Mouse (Mus musculus) hindbrain, postnatal 0 days (tissue): Measurements from ENCODE around the gene Pex5l. TPM values are rescaled to one million over a fixed set of nuclear protein-coding genes. Genes with fewer than 3 reads are reported as not detected.

ENCODE experiments used
- ATAC-seq: fragments of 200-750 bp; cut with Nextera tagmentation; 2 replicates; pipeline ENCODE4 v1.8.0; 2017; ENCODE audit warnings: mild to moderate bottlenecking, moderate TSS enrichment, moderate library complexity
- DNase-seq: peaks from one replicate; pipeline ENCODE4 v3.0.0-alpha.2; 2015; ENCODE audit warnings: low spot score
- H3K27ac ChIP-seq: fragments of 300-500 bp; sonication (generic); 2 replicates; pipeline ENCODE4 v1.5.1; 2014; ENCODE audit warnings: mild to moderate bottlenecking
- H3K27me3 ChIP-seq: fragments of 300-500 bp; sonication (generic); 2 replicates; pipeline ENCODE4 v1.6.1; 2014; ENCODE audit warnings: low read length, mixed read lengths; ENCODE audit not compliant: insufficient read depth
- H3K36me3 ChIP-seq: fragments of 300-500 bp; sonication (generic); 2 replicates; pipeline ENCODE4 v1.6.1; 2014; ENCODE audit warnings: low read length, mixed read lengths; ENCODE audit not compliant: insufficient read depth
- H3K4me1 ChIP-seq: fragments of 300-500 bp; sonication (generic); 2 replicates; pipeline ENCODE4 v1.6.1; 2014; ENCODE audit warnings: antibody characterized with exemption, low read length, mixed read lengths; ENCODE audit not compliant: insufficient read depth
- H3K4me2 ChIP-seq: fragments of 300-500 bp; sonication (generic); 2 replicates; pipeline ENCODE4 v1.6.1; 2014; ENCODE audit warnings: low read depth, mild to moderate bottlenecking, low read length, moderate library complexity, mixed read lengths
- H3K4me3 ChIP-seq: fragments of 300-500 bp; sonication (generic); 2 replicates; pipeline ENCODE4 v1.5.1; 2014; ENCODE audit warnings: low read length
- H3K9ac ChIP-seq: fragments of 300-500 bp; sonication (generic); replicated peaks from 2 replicates; pipeline ENCODE4 v1.6.1; 2014; ENCODE audit warnings: mild to moderate bottlenecking, low read length, moderate library complexity, mixed read lengths
- H3K9me3 ChIP-seq: fragments of 300-500 bp; sonication (generic); 2 replicates; pipeline ENCODE4 v1.6.1; 2016; ENCODE audit warnings: low read length, mixed read lengths
- CTCF ChIP-seq: IDR thresholded peaks from 2 replicates; pipeline ENCODE4 v1.5.1; 2016; ENCODE audit warnings: antibody characterized with exemption, control low read depth, low read depth
- WGBS: fragments of 180-500 bp; shearing (Covaris S2); extraction: QIAGEN DNeasy Blood & Tissue Kit; methylation state at CpG from one replicate; pipeline ENCODE4 v1.1.7; 2014; 5-methylcytosine and 5-hydroxymethylcytosine counted together
- polyA plus RNA-seq: library from polyadenylated mRNA; unstranded; fragments of >200 nt; fragmentation: Nextera tagmentation; extraction: Ambion mirVana; gene quantifications from 2 replicates; pipeline ENCODE4 v1.2.1, GENCODE M21; 2015
- total RNA-seq: library from RNA; depleted of rRNA; stranded (reverse); fragments of >200 nt; gene quantifications from 2 replicates; pipeline ENCODE4 v1.2.3, GENCODE M21; 2014

The Pex5l gene
- total and polyA plus RNA-seq, 2 experiments from 2014 or later: 5.5 to 28.8 TPM

DNA sequence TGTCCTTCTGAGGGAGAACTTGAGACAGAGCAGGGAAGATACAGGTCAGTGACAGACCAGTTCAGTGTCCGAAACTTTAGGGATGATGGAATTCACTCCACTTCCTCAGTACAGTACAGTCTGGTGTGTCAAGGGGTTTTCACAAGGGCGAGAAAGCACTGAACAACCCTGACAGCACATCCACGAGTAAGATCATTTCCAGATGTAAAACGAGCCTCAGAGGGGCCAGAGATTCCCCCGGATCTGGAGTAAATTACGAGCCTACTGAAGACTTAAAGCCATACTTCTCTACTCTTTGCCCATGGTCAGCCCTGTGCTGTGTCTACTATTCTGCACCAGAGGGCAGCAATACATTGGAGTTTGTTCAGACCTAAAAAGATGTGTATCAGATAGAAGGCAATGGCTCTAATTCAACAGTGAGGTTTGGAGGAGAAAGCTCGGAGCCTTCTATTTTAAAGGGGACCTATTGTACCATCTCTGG is 232.9 kb downstream of the Pex5l start:
- no peaks in the 10 kb centered on the region for H3K9me3 ChIP-seq
- peak; percentile 79 for TF ChIP-seq CTCF
- 70% methylated on average over 7 of the region's 7 CpGs for WGBS
- no peak overlapping the region for H3K27ac ChIP-seq
- H3K4me2 ChIP-seq: no peak overlapping the region
- no peaks in the 10 kb centered on the region for H3K4me1 ChIP-seq
- DNase-seq (peak; percentile 76), ATAC-seq (peak; percentile 87)
- no peak overlapping the region for H3K4me3 ChIP-seq
- H3K27me3 ChIP-seq: no peaks in the 10 kb centered on the region
- peaks cover 7% of the 10 kb centered on the region; the same call in 1 of the 2 replicates for H3K36me3 ChIP-seq
- H3K9ac ChIP-seq: no peak overlapping the region

DNA sequence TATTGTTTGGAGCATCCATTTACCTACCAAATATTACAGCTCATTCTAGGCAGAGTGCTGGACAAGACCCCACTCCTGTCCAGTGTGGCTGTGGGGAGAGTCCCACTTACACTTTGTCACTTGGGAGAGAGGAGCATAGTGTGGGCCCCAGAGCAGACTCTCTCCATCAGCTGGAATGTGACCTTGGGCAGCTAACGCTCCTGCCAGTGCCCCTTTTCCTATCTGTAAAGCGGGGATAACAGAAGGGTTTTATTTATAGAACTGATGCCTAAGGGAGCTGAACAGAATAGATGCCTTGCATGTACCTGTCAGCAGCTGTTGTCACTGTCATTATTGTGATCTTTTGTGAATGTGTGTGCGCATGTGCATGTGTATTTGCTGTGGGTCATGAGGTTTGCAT is 234.6 kb downstream of the Pex5l start:
- no peak overlapping the region for H3K9ac ChIP-seq
- H3K4me2 ChIP-seq: no peak overlapping the region
- 81% methylated on average over 3 of the region's 3 CpGs for WGBS
- H3K36me3 ChIP-seq: peaks cover 7% of the 10 kb centered on the region; the same call in 1 of the 2 replicates
- ATAC-seq (no peak), DNase-seq (no peak)
- no peaks in the 10 kb centered on the region for H3K9me3 ChIP-seq
- H3K27me3 ChIP-seq: no peaks in the 10 kb centered on the region
- no peak for TF ChIP-seq CTCF
- no peak overlapping the region for H3K4me3 ChIP-seq
- H3K27ac ChIP-seq: no peak overlapping the region
- no peaks in the 10 kb centered on the region for H3K4me1 ChIP-seq

DNA sequence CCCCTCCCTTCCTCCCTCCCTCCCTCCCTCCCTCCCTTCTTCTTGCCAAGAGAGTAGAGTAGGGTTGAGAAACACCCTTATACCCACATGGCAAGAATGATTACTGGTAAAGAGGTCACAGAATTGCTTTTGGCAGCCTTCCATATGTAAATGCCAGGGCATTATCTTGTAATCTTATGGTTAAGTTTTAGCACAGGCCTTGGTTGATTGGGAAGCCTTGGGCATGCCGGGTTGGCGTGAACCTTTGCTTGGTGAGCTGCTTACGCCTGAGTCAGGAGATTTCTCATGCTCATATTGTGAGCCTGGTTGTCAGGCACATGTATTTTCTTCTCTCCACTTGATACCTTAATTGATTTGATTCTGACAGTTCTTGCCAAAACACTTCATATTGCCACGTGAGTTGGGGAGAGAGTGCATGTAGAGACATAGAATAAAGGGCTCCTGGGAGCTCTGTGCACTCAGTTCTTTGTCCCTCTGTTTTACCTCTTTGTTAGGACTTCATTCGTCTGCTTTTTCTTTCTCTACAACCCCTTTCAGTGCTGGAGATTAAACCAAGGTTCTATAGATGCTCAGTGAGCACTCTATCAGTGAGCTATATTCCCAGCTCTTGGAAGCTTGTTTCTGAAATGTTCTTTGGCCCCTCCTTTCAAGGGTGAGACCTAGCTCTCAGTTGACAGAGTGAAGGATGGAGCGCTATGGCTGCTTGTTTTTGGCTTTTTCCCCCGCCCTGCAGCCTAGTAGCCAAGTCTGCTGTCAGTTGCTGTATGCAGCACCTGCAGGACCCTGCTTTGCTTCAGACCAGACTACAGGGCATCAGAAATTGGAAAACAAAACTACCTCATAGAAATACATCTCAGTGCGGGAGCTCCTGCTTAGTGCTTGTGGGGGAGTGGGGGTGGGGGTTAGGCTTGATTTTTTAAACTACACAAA is 236.9 kb downstream of the Pex5l start:
- H3K4me1 ChIP-seq: no peaks in the 10 kb centered on the region
- WGBS: 62% methylated on average over 8 of the region's 8 CpGs
- TF ChIP-seq CTCF: no peak
- DNase-seq: no peak
- ATAC-seq: no peak
- H3K36me3 ChIP-seq: peaks cover 3% of the 10 kb centered on the region; the same call in 1 of the 2 replicates
- H3K9ac ChIP-seq: no peak overlapping the region
- no peak overlapping the region for H3K4me3 ChIP-seq
- no peak overlapping the region for H3K27ac ChIP-seq
- H3K27me3 ChIP-seq: no peaks in the 10 kb centered on the region
- no peaks in the 10 kb centered on the region for H3K9me3 ChIP-seq
- H3K4me2 ChIP-seq: no peak overlapping the region

DNA sequence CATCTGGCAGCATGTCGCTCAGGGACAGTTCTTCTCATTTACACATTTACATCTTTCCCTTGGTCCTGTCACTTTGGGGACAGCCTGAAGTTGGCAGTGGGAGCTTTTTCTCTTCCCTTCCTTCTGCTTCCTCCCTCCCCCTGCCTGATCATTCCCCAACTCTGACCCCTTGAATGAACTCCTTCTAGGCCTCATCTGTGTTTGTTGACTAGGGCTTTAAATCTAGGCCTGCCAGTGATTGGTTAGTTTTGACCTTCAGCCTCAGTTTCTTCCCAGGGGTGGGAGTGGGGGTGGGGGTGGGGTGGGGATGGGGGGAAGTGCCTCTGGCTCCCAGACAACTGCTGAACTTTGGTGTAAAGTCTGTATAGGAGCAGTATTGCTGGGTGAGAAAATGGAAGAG is 238.4 kb downstream of the Pex5l start:
- ATAC-seq (no peak), DNase-seq (no peak)
- Histone ChIP-seq H3K27ac (no peak overlapping the region), H3K9me3 (no peaks in the 10 kb centered on the region), H3K4me3 (no peak overlapping the region), H3K27me3 (no peaks in the 10 kb centered on the region), H3K9ac (no peak overlapping the region), H3K4me2 (no peak overlapping the region), H3K4me1 (no peaks in the 10 kb centered on the region), H3K36me3 (peaks cover 3% of the 10 kb centered on the region; the same call in 1 of the 2 replicates)
- WGBS: 85% methylated on average over 1 of the region's 1 CpGs
- no peak for TF ChIP-seq CTCF

DNA sequence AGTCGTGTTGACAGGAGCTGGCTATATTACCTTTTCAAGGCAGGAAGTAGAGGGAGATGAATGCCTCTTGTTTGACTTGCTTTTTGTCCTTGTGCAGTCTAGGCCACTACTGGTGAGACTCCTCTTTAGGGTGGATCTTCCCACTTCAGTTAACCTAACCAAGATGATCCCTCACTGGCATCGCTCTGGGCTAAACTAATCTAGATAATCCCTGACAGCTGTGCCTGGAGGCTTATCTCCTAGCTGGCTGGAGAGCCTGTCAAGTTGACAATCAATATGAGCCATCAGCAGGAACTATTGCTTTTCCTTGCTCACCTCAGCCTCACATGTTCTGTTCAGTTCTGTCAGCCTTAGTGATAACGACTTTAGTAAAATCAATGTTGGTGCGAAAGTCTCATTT is 239.6 kb downstream of the Pex5l start:
- Histone ChIP-seq H3K9ac (no peak overlapping the region), H3K27ac (no peak overlapping the region), H3K4me3 (no peak overlapping the region), H3K9me3 (no peaks in the 10 kb centered on the region), H3K4me2 (no peak overlapping the region), H3K4me1 (no peaks in the 10 kb centered on the region), H3K36me3 (peaks cover 3% of the 10 kb centered on the region; the same call in 1 of the 2 replicates), H3K27me3 (no peaks in the 10 kb centered on the region)
- no peak for ATAC-seq
- 63% methylated on average over 4 of the region's 4 CpGs for WGBS
- TF ChIP-seq CTCF: no peak
- DNase-seq: no peak
